Mouse (Mus musculus) brain, embryonic 14.5 days (tissue): ENCODE results near the gene Magea2.

Experiments
- CTCF ChIP-seq: fragments of 200-500 bp; IDR thresholded peaks from 2 replicates; pipeline ENCODE4 v1.5.1; 2012; ENCODE audit warnings: inconsistent platforms, mild to moderate bottlenecking, moderate library complexity, borderline replicate concordance; ENCODE audit not compliant: insufficient read depth, insufficient read length; ENCODE audit errors: extremely low read depth
- POLR2A ChIP-seq: fragments of 200-500 bp; IDR thresholded peaks from 2 replicates; pipeline ENCODE4 v1.6.1; 2012; ENCODE audit warnings: mild to moderate bottlenecking, inconsistent platforms, borderline replicate concordance; ENCODE audit not compliant: poor library complexity, insufficient read depth, insufficient read length, severe bottlenecking; ENCODE audit errors: extremely low read depth

DNA sequence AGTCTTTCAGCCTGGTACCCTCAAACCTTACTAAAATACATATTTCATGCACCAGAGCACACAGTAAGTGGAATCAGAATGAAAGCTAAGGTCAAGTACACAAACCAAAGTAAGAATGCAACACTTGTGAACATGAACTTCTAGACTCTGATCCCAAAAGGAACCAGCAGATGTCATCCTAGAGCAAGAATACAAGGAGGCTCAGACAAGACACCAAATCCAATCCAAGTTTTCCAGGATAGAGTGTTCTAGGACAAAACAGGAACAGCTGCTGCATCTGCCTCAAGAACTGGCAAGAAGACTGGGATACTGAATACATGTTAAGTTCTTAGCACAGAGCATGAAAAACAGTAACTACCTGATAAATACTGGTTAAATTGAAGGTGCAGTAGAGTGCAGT lies 4.6 kb upstream of the Magea2 start:
- TF ChIP-seq CTCF (peak; percentile 14; the same call in 1 of the 2 replicates), POLR2A (no peak)
